Mouse (Mus musculus): Measurements from ENCODE around the gene Skap1. TPM values are rescaled to one million over a fixed set of nuclear protein-coding genes. Genes with fewer than 3 reads are reported as not detected.
"Not testable (repeated sequence)": the region's sequence is repeated elsewhere in the genome, so short reads cannot be mapped to it uniquely, and the experiment has no call there.

Gene Skap1
- polyA plus RNA-seq, 1 experiment: 0.48 TPM

DNA sequence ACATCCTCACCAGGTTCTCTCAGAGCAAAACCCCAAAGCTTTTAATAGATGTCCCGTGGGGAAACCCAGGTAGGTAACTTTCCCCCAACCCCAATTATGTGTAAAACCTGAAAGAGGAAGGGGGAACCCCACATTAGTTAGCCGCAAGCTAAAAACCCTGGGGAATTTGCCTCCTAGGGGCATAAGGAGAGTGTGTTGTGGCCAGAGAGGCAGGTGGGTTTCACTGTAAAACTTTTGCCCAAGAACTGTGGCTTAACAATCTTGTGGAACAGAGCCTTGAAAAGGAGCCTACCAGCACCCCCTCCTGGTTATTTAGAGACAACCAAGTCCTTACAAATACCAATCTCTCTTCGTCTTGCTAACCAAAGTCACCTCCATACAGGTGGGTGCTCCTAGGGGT lies 310.1 kb downstream of the Skap1 start:
- Histone ChIP-seq H3K9ac (ENCODE audit: low read depth, poor library complexity, severe bottlenecking) (no peak overlapping the region), H3K36me3 (ENCODE audit: control insufficient read depth, insufficient read depth, low read length, poor library complexity, severe bottlenecking) (peaks cover 27% of the 10 kb centered on the region), H3K9me3 (replicated peaks; ENCODE audit: control insufficient read depth, insufficient read depth, low read length, poor library complexity, severe bottlenecking) (no peaks in the 10 kb centered on the region), H3K4me1 (ENCODE audit: control insufficient read depth, insufficient read depth, low read length) (no peaks in the 10 kb centered on the region), H3K27me3 (ENCODE audit: control insufficient read depth, insufficient read depth, low read length, poor library complexity, severe bottlenecking) (no peaks in the 10 kb centered on the region), H3K27ac (ENCODE audit: insufficient read depth, low read length) (no peak overlapping the region), H3K4me3 (ENCODE audit: low read depth, low read length) (no peak overlapping the region)
- TF ChIP-seq CTCF (IDR thresholded peaks at IDR 0.05; ENCODE audit: low read depth, low read length) (no peak), EP300 (IDR thresholded peaks at IDR 0.05; ENCODE audit: insufficient read depth, low read depth, low read length) (no peak), POLR2A (IDR thresholded peaks at IDR 0.05; ENCODE audit: insufficient read depth, low read length) (no peak)

- Histone ChIP-seq H3K27ac (ENCODE audit: insufficient read depth, low read length) (no peak overlapping the region), H3K9ac (ENCODE audit: low read depth, poor library complexity, severe bottlenecking) (no peak overlapping the region)
- no peak for TF ChIP-seq CTCF (IDR thresholded peaks at IDR 0.05; ENCODE audit: low read depth, low read length)
- TF ChIP-seq POLR2A (IDR thresholded peaks at IDR 0.05; ENCODE audit: insufficient read depth, low read length): no peak
- no peak for TF ChIP-seq EP300 (IDR thresholded peaks at IDR 0.05; ENCODE audit: insufficient read depth, low read depth, low read length)
These were observed 310.7 kb downstream of the Skap1 start for GRCm38 (mm10) chr11:96775063-96775462.

DNA sequence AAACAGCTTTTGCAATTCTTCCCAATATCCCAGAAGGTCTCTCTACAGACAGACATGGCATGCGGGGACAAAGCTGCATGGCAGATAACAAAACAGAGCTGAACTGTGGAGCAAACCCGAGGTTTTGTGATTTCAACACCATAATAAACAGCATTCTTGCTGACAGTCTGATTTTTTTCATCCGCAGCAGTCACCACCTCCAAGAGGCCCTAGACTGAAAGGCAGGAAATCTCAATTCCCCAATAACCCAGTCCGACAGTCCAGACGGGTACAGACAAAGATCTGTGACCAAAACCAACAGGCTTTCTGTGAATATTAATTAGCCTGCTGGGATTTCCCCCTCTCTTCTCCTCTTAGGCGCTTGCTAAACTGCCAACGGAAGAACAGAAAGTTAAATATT lies 311.3 kb downstream of the Skap1 start:
- H3K4me3 ChIP-seq (ENCODE audit: low read depth, low read length): no peak overlapping the region
- H3K27ac ChIP-seq (ENCODE audit: insufficient read depth, low read length): no peak overlapping the region
- peaks cover 2% of the 10 kb centered on the region for H3K4me1 ChIP-seq (ENCODE audit: control insufficient read depth, insufficient read depth, low read length)
- H3K36me3 ChIP-seq (ENCODE audit: control insufficient read depth, insufficient read depth, low read length, poor library complexity, severe bottlenecking): peaks cover 17% of the 10 kb centered on the region
- no peaks in the 10 kb centered on the region for H3K9me3 ChIP-seq (replicated peaks; ENCODE audit: control insufficient read depth, insufficient read depth, low read length, poor library complexity, severe bottlenecking)
- no peak overlapping the region for H3K9ac ChIP-seq (ENCODE audit: low read depth, poor library complexity, severe bottlenecking)
- TF ChIP-seq EP300 (IDR thresholded peaks at IDR 0.05; ENCODE audit: insufficient read depth, low read depth, low read length): no peak
- TF ChIP-seq POLR2A (IDR thresholded peaks at IDR 0.05; ENCODE audit: insufficient read depth, low read length): no peak
- TF ChIP-seq CTCF (IDR thresholded peaks at IDR 0.05; ENCODE audit: low read depth, low read length): no peak
- no peaks in the 10 kb centered on the region for H3K27me3 ChIP-seq (ENCODE audit: control insufficient read depth, insufficient read depth, low read length, poor library complexity, severe bottlenecking)

More at GRCm38 (mm10) chr11:96775063-96775462, 310.7 kb downstream of the Skap1 start:
- H3K36me3 ChIP-seq (ENCODE audit: control insufficient read depth, insufficient read depth, low read length, poor library complexity, severe bottlenecking): peaks cover 23% of the 10 kb centered on the region
- H3K4me3 ChIP-seq (ENCODE audit: low read depth, low read length): no peak overlapping the region
- H3K9me3 ChIP-seq (replicated peaks; ENCODE audit: control insufficient read depth, insufficient read depth, low read length, poor library complexity, severe bottlenecking): no peaks in the 10 kb centered on the region
- no peaks in the 10 kb centered on the region for H3K27me3 ChIP-seq (ENCODE audit: control insufficient read depth, insufficient read depth, low read length, poor library complexity, severe bottlenecking)
- H3K4me1 ChIP-seq (ENCODE audit: control insufficient read depth, insufficient read depth, low read length): peaks cover under 1% of the 10 kb centered on the region

- Histone ChIP-seq H3K9ac (ENCODE audit: low read depth, poor library complexity, severe bottlenecking) (peak overlapping the region; percentile 54), H3K4me1 (ENCODE audit: control insufficient read depth, insufficient read depth, low read length) (peaks cover 2% of the 10 kb centered on the region), H3K9me3 (replicated peaks; ENCODE audit: control insufficient read depth, insufficient read depth, low read length, poor library complexity, severe bottlenecking) (no peaks in the 10 kb centered on the region), H3K36me3 (ENCODE audit: control insufficient read depth, insufficient read depth, low read length, poor library complexity, severe bottlenecking) (peaks cover 14% of the 10 kb centered on the region), H3K4me3 (ENCODE audit: low read depth, low read length) (peak overlapping the region; percentile 85), H3K27me3 (ENCODE audit: control insufficient read depth, insufficient read depth, low read length, poor library complexity, severe bottlenecking) (no peaks in the 10 kb centered on the region), H3K27ac (ENCODE audit: insufficient read depth, low read length) (no peak overlapping the region)
- TF ChIP-seq POLR2A (IDR thresholded peaks at IDR 0.05; ENCODE audit: insufficient read depth, low read length) (no peak), EP300 (IDR thresholded peaks at IDR 0.05; ENCODE audit: insufficient read depth, low read depth, low read length) (no peak), CTCF (IDR thresholded peaks at IDR 0.05; ENCODE audit: low read depth, low read length) (no peak)
These were observed 311.7 kb downstream of the Skap1 start for GRCm38 (mm10) chr11:96776068-96776467.

GRCm38 (mm10) chr11:96776968-96777962 lies 312.9 kb downstream of the Skap1 start, which contains the start of gene Snx11:
Gene Snx11 (minus strand): TSS chr11:96777559.
- TF ChIP-seq POLR2A (IDR thresholded peaks at IDR 0.05; ENCODE audit: insufficient read depth, low read length): peak; percentile 74
- TF ChIP-seq EP300 (IDR thresholded peaks at IDR 0.05; ENCODE audit: insufficient read depth, low read depth, low read length): 0 out of 2 replicates have a peak, but pooled peaks have one; percentile 51
- TF ChIP-seq CTCF (IDR thresholded peaks at IDR 0.05; ENCODE audit: low read depth, low read length): peak; percentile 29
- H3K4me1 ChIP-seq (ENCODE audit: control insufficient read depth, insufficient read depth, low read length): peaks cover 3% of the 10 kb centered on the region
- H3K36me3 ChIP-seq (ENCODE audit: control insufficient read depth, insufficient read depth, low read length, poor library complexity, severe bottlenecking): peaks cover 5% of the 10 kb centered on the region; the same call in 1 of the 2 replicates
- H3K4me3 ChIP-seq (ENCODE audit: low read depth, low read length): peak within 1 kb of the TSS; percentile 85
- peak within 1 kb of the TSS; percentile 64 for H3K9ac ChIP-seq (ENCODE audit: low read depth, poor library complexity, severe bottlenecking)
- no peaks in the 10 kb centered on the region for H3K27me3 ChIP-seq (ENCODE audit: control insufficient read depth, insufficient read depth, low read length, poor library complexity, severe bottlenecking)
- no peaks in the 10 kb centered on the region for H3K9me3 ChIP-seq (replicated peaks; ENCODE audit: control insufficient read depth, insufficient read depth, low read length, poor library complexity, severe bottlenecking)
- peak within 1 kb of the TSS; percentile 88 for H3K27ac ChIP-seq (ENCODE audit: insufficient read depth, low read length)

GRCm38 (mm10) chr11:96778061-96778627 lies 313.8 kb downstream of the Skap1 start:
- H3K4me1 ChIP-seq (ENCODE audit: control insufficient read depth, insufficient read depth, low read length); H3K36me3 ChIP-seq (ENCODE audit: control insufficient read depth, insufficient read depth, low read length, poor library complexity, severe bottlenecking); H3K27me3 ChIP-seq (ENCODE audit: control insufficient read depth, insufficient read depth, low read length, poor library complexity, severe bottlenecking); H3K9me3 ChIP-seq (replicated peaks; ENCODE audit: control insufficient read depth, insufficient read depth, low read length, poor library complexity, severe bottlenecking): not testable (repeated sequence)
- H3K27ac ChIP-seq (ENCODE audit: insufficient read depth, low read length): peak overlapping the region; percentile 88
- peak overlapping the region; percentile 64 for H3K9ac ChIP-seq (ENCODE audit: low read depth, poor library complexity, severe bottlenecking)
- peak overlapping the region; percentile 65 for H3K4me3 ChIP-seq (ENCODE audit: low read depth, low read length)

Measured in ES-Bruce4 (cell line).